Mouse (Mus musculus): ENCODE results near the gene Lrrfip2.

Gene Lrrfip2

DNA sequence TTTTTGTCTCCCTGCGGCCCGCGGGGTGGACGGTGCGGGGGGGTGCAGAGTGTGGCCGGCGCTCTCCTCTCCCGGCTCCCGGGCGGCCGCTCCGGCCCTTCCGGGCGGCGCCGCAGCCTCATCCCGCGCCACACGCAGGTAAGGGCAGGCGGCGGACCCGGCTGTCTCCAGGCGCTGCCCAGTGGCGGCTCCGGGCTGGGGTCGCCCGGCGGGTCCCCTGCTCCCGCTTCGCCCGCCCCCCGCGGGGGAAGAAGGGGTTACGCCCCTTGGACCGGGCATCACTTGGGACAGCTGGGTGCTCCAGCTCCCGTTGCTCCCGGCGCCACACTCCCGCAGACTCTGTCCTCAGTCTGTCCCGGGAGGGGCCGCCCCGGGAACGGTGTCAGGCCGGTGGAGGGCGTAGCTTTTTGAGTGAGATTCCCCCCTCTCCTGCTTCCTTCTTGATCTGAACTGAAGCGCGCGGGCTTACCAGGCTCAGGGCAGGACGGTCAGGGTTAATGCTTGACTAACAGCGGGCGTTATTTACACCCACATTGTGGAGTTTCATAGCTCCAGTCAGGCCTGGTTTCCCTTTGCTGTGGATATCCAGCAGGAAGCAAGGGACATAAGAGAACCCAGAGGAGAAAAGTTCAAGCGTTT lies 979 bp downstream of the Lrrfip2 start:
- no peak for DNase-seq

DNA sequence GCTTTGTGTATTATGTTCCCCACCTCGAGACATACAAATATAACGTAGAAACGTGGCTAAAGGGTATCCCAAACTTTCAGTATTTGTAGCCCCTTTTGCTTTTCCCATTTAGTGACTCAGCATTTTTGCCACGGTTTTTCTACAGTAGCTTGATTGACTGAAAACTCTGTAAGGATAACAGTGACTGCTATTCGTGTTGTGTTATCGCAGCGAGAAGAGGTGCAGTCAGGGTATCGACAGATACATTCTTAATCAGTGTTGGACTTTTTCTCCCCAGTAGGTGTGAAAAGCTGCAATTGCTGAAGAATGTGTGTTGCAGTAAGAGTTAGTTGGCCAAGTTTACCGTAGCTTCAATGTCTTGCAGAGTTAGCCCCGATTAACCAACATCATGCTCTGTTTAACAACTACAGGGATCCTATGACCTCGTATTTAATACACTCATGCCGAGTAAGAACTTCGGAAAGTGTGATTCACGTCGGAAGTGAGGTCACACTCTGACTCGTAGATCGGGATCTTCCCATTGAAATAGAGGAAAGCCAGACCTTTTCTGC lies 1.6 kb downstream of the Lrrfip2 start:
- DNase-seq = no peak

DNA sequence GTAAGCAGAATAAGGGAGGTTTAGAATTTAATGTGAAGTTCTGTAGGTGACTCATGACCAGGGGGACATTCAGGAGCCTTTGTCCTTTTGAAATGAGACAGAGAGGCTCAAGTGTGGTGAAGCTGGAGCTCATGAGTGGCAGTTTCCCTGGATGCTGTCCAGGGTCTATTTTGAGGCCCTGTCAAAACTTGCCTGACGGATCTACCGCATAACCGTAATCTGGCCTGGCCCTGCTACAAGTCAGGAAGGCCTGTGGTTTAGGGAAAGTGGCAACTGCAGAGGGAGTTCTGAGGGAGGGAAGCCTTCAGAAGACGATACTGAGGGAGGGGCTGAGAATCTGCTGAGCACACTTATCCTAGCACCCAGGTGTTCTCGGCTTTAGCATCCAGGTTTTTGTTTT lies 5.1 kb downstream of the Lrrfip2 start:
- DNase-seq = no peak

DNA sequence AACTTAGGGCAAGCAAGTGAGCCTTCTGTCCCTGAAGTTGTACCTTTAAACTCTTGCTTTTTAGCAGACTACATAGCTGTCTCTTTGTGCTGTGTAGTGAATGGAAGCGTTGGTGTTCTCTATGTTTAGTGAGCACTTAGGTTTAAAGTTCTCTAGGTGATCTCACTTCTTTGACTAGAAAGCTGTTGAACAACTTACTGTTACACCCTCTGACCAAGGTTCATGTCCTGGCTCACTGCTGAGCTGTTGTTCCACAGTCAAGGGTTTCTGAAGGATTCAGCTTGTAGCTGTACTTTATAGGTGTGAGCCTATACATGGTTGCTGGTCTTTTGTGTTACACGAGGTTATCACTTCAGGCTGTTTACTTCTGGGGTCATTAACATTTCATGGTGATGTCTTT lies 5.9 kb downstream of the Lrrfip2 start:
- DNase-seq = no peak

DNA sequence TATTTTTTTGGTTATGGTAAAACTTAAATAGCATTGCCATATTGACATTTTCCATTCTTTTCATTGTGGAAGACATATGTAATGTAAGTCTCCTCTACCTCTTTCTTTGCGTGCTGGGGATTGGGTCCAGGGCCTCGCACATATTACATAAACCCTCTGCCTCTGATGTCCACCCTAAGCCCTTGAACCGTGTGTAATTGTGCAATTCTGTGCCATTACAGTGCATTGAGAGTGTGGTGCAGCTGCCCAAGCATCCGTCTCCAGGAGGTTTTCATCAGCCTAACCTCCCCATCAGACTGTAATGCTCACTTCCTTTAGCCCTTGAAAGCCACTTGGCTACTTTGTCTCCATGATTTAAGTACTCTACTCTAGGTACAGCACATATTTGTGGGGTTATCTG lies 7.0 kb downstream of the Lrrfip2 start:
- DNase-seq = no peak

DNA sequence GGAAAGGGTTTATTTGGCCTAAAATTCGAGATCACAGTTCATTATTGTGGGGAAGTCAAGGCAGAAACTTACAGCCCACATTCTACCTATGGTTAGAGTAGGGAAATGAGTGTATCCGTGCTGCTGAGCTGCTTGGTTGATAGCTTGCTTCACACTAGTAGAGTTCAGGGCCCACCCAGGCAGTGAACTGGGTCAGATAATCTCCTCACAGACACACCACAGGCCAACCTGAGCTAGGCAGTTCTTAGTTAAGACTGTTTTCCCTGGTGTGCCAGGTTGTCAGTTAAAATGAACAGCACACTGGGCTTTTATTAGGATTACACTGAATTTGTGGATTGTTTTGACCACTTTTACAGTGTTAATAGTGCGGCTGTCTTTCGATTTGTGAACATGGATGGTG lies 9.3 kb downstream of the Lrrfip2 start:
- no peak for DNase-seq

DNA sequence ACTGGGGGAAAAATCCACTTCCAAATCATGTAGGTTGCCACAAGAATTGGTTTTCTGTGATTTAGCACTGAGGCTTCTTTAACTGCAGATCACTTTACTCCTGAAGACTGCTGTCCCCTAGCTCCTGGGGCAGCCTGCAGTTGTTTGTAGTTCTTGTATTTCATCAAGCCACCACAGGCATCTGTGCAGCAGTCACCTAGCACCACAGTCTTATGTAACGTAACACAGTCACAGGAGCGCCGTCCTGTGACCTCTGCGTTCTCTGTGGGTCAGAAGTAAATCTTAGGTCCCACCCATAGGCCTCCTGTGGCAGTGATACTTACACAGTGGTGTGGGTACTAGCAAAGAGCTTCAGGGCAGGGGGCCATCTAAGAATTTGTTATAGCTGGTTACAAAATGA lies 10.4 kb downstream of the Lrrfip2 start:
- no peak for DNase-seq

DNA sequence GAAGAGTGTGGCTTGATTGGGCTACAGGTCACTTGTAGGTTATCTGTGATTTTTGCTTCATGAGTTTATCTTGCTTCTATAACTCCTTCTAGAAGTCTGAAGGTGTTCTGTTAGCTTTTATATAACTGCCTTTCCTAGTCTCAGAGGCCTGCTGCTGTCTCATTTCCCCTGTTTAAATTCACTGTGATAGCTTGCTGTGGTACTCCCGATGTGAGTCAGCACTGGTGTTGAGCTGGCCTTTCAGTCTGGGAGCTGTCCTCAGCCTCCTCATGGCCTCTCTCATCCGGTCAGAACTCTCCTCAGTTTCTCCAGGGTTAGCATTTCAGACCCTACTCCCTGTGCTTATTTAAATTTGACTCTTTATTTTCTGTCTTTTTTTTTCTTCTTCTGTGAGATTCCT lies 12.7 kb downstream of the Lrrfip2 start:
- no peak for DNase-seq

DNA sequence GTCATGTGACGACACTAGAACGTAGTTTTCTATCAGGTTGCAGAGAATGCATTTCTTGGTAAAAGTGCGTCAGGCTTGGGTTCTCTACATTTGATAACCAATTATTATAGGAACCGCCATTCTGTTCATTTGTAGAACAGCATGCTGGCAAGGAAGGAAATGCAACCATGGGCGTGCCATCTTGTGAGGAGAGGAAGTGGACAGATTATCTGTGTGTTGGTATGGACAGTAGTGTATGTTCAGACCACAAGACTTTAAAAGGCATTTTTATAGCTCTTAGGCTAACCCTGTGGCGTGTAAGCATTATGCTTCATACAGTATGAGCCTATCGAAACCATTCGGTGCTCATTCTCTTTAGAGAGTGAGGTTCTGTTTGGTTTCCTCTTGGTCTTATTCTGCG lies 20.8 kb downstream of the Lrrfip2 start:
- DNase-seq = no peak

DNA sequence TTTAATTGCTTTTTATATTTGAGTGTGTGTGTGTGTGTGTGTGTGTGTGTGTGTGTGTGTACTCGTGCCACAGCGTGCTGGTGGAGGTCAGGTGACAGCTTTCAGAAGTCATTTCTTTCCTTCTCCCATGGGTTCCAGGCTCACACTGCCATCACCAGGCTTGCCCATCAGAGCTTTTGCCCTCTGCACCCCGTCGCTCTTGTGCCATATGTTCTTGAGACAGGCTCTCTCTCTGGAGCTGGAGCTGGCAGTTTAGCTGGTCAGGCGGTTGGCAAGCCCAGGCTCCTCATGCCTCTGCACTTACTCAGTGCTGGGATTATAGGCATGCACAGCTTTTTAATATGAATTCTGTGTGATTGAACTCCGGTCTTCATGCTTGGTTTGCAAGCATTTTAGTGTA lies 25.3 kb downstream of the Lrrfip2 start:
- DNase-seq = no peak

DNA sequence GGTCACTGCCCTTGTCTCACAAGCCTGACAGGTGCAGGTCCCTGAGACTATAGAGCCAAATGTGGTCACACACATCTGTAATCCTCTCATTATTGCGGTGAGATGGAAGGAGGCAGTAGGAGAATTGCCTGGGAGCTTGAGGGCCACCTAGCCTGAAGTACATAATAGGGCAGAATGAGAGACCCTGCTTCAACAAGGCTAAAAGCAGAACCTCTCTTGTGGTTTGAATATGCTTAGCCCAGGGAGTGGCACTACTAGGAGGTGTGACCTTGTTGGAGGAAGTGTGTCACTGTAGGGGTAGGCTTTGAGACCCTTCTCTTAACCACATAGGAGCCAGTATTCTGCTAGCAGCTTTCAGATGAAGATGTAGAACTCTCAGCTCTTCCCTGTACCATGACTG lies 26.0 kb downstream of the Lrrfip2 start:
- DNase-seq = no peak

DNA sequence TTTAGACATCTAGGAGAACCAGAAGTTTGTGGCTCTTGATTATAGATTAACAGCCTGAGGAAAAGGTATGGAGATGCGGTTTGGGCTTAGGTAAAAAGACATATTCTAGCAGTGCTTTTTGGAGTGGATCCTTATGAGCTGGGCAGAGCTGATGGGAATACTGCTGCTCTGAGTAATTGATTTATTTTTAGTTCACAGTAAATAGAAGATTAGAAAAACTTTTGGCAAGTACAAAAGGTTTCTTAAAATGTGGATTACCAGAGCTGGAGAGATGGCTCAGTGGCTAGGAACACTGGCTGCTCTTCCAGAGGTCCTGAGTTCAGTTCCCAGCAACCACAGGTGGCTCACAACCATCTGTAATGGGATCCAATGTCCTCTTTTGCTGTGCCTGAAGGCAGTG lies 27.3 kb downstream of the Lrrfip2 start:
- DNase-seq = no peak

DNA sequence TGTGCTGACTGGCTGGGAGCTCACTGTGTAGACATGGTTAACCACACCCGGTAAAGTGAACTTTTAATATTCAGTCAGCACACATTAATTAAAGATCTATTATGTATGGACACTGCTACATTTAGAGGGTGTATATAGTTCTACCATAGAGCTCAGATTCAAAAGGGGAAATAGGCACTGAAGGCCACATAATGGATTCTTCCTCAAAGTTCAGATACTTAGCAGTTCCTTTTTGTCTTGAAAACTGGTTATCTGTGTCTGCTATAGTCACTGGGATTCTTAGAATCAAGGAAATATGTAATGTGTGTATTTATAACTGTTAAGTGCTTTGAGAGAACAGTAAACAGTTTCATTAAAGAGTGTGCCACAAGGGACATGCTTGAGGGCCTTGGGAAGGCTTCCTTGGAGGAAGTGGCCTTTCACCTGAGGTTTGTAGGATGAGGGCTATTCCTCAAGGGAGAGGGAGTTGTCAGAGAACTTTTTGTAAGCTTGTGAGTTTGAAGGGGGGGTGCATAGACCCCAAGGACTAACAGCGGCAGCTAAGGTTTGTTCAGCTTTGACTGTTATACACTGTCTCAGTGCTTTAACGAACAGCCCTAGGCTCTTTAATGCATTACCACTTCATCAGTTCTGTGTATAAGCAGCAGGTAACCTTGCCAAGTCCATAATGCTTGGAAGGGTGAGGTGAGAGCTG lies 28.3 kb downstream of the Lrrfip2 start:
- DNase-seq = no peak

DNA sequence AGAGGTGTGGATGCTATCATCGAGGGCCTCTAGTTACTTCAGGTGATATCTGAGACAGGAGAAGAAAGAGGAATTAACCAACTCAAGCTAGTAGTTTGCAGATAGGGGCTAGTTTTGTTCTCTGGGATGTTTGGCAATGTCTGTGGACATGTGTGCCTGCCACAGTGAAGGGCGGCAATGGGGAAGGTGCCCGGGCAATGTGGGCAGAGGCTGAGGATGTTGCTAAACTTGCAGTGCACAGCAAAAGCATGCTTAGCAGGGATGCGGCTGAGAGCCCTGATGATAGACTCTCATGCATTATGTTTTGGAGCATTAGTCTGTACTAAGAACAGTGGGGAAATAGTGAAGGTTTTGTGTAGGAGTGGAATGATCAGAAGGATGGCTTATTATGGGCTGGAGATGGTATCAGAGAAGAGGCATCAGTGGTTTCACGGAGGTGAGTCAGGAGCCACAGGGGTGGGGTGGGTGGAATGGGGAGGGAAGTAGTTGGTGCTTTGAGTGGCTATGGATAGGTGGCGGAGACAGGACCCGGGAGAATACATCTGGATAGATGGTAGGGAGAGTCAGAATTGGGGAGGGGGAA lies 28.9 kb downstream of the Lrrfip2 start:
- DNase-seq = no peak

DNA sequence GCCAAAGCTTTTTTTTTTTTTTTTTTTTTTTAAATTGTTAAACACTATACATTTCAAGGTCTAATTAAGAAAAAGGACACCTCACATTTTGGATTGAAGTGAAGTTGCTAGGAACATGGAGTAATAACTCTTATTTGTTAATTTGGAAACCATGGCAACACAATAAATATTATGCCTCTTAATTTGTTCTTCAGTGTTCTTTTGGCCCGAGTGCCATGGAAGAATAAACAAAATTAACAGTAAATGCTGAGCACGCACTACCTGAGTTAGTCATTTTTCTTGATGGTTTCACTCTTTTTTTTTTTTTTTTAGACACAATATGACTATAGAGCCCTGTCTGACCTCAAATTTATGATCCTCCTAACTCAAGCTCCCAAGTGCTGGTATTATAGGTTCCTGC lies 30.6 kb downstream of the Lrrfip2 start:
- no peak for DNase-seq

DNA sequence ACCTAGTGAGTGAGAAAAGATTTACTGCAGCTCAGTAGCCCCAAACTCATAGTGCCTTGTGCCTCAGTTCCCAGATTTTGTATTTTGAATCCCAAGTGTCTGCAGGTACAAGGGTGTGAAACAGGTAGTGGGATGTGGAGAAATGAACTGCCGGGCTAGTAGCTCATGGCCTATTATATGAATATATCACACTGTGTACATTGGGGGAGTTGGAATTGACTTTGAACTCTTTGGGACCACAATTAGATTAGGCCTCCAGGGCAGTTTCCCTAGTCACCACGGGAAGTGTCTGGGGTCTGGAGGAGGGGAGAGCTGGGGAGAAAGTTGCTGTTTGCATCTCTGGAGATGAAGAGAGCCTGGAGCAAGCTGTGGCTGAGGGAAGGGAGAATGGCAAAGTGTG lies 31.0 kb downstream of the Lrrfip2 start:
- no peak for DNase-seq

DNA sequence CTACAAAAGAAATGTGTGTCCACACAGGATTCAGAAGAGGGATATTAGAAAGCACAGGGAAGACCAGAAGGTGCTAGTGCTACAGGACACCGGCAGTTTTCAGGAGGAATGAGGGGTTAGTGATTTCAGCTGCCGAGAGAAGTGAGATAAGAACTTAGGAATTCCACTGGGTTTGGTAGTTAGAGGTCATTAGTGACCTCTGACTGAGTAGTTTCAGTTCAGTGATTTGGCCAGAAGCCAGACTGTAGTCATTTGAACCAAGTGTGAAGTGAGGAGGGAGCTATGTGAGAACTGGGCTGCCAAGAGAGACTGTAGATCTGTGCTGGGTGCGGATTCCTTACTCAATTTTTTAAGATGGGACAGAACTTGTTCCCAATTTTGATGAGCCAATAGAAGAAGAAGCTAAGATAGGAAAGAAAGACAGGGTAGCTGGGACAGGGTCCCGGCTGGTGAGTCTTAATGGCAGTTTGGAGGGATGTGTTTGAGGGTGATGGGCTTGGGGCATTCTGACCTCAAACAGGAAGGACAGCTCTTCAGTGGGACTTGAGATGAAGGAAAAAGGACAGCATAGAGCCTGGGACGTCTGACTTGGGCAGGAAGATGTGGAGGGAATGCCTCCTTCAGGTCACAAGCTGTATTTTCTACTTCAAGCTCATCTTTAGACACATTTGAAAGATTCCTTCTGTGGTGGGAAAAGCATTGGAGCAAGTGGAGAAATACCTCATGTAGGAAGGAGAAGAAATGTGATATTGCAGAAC lies 32.0 kb downstream of the Lrrfip2 start:
- DNase-seq = no peak

DNA sequence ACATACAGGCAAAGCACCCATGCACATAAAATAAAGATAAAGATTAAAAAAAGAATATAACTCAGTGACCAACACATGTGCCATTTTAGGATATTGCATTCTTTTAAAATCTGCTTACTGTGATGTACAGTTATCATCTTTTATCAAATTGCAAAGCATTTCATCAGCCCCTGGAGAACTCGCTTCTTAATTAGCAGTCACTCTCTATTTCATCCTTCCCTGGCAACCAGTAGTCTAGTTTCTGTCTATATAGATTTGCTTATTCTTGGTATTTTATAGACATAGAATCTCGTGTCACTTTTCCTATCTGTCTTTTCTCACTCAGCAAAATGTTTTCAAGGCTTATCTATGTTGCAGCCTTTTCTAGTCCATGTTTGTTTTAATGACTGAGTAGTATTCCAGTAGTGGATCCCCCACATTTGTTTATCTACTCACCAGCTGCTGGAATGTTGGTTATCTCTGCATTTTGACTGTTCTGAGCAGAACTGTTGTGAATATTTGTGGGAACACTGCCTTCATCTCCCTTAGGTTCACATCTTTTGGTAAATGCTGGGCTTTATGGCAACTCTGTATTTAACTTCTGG lies 35.0 kb downstream of the Lrrfip2 start:
- no peak for DNase-seq

DNA sequence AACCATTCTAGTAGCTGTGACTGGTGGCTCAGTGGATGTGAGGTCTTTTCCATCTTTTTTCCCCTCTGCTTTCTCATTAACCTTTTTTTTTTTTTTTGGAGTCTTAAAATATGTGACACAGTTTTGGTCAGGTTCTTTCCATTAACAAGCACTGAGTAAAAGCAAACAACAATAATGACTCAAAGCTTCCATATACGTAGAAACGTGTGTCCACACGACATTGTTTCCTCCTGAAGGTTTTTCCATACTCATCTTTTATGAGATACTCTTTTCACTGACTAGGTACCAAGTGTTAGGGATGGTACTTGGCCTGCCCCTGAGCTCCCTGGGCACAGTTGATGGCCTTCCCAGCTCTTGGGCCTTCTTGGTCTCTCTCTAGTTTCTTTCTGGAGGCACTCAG lies 35.6 kb downstream of the Lrrfip2 start:
- no peak for DNase-seq

DNA sequence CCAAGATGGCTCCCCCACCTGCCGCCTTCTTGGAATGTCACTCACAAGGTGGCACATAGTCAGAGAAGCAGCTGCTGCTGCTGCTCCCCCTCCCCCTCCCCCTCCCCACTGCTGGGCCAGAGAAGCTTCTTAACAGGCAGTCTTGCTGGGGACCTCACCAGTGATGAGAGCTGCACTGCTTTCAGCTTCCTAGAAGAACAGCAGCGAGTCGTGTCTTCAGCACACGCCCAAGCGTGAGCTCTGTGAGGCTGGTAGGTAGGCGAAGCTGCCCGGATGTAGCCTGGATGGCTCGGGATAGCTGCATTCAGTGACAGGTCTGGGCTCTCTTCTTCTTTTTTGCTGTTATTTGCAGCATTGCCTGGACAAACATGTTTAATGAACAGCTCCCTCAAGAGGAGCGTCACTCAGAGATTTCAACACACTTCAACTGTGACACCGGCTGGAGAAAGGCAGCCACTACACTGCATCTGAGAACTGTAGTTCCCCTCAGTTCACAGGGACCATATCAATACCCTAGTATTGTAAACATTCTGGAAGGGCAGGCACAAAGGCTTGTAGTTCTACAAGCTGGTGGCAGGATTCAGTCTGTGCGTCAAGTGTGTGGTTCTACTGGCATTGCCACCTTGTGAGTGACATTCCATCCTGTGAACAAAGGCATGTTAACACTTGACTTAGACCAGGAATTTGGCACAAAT lies 38.5 kb downstream of the Lrrfip2 start:
- DNase-seq = no peak

DNA sequence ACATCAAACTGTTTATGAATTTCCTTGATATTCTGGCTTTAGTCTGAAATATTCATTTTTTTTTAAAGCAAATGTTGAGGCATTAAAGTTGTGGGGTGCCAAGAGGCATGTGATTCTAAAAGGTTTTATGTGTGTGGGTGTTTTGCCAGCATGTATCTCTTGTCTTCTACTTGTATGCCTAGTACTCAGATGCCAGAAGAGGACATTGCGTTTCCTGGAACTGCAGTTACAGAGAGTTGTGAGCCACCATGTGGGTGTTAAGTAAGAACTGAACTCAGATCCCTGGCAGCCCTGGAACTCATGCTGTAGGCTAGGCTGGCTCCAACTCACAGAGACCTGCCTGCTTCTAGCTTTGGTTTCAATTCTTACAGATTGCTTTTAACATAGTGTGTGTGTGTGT lies 42.2 kb downstream of the Lrrfip2 start:
- DNase-seq = peak; percentile 80

DNA sequence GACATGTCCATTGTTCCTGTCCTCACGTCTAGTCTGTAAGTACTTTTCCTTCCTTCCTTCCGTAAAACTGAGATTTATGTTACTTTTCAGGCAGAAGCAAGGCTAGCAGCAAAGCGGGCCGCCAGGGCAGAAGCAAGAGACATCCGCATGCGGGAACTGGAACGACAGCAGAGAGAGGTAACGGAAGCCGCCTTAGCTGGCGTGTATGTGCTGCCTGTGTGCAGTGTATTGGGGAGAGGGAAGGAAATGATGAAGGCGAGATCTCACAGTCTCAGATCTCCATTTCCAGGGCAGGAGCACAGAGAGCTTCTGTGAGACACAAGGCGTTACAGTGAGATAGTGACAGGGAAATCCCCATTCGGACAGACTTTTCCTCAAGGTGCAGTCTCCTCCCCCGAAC lies 43.8 kb downstream of the Lrrfip2 start:
- no peak for DNase-seq

DNA sequence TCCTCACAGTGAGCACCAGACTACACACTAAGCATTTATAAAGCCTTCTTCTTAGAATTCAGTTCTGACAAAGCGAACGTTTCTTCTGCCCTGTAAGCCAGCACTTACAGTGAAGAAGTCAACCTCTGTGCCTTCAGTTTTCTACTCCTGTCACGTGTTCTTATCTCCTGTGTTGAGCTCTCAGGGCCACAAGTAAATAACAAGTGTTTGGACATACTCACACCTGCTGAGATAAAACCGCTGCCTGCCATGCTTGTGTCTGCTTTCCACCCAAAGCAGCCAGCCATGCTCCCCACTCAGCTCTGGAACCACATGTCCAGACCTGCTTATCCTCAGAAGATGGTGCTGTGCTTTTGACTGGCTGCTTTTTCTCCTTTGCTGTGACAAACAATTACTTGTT lies 49.2 kb downstream of the Lrrfip2 start:
- DNase-seq = no peak
